In genomic region chr11:69066163-69066861, GRCm38 (mm10) we compare ENCODE assay signal across 8 mouse cellular contexts. TPM values are rescaled to one million over a fixed set of nuclear protein-coding genes. Genes with fewer than 3 reads are reported as not detected.
DNase-seq lines count a peak whose midpoint lies in the region; ATAC-seq lines count a peak whose summit lies in the region.

No protein-coding gene starts in this region.

- H3K27ac ChIP-seq in forebrain, embryonic 15.5 days (replicated peaks): peak overlapping the region; percentile 56
- no peak overlapping the region for H3K27ac ChIP-seq in intestine, embryonic 15.5 days
- H3K27ac ChIP-seq in lung, embryonic 15.5 days: no peak overlapping the region

- H3K9me3 ChIP-seq in forebrain, embryonic 15.5 days: no peaks in the 10 kb centered on the region
- no peaks in the 10 kb centered on the region for H3K9me3 ChIP-seq in intestine, embryonic 15.5 days
- no peaks in the 10 kb centered on the region for H3K9me3 ChIP-seq in lung, embryonic 15.5 days

- WGBS in forebrain, embryonic 15.5 days: under 1% methylated on average over 29 of the region's 29 CpGs
- WGBS in intestine, embryonic 15.5 days: 3% methylated on average over 29 of the region's 29 CpGs
- WGBS in lung, embryonic 15.5 days: 2% methylated on average over 29 of the region's 29 CpGs

- peak overlapping the region; percentile 89 for H3K4me2 ChIP-seq in forebrain, embryonic 15.5 days (replicated peaks)
- peak overlapping the region; percentile 90 for H3K4me2 ChIP-seq in intestine, embryonic 15.5 days (replicated peaks)
- H3K4me2 ChIP-seq in lung, embryonic 15.5 days: peak overlapping the region; percentile 88

- H3K4me3 ChIP-seq in forebrain, embryonic 15.5 days: peak overlapping the region; percentile 45
- H3K4me3 ChIP-seq in intestine, embryonic 15.5 days (replicated peaks): peak overlapping the region; percentile 40
- H3K4me3 ChIP-seq in lung, embryonic 15.5 days: peak overlapping the region; percentile 40

- H3K27me3 ChIP-seq in forebrain, embryonic 15.5 days: no peaks in the 10 kb centered on the region
- no peaks in the 10 kb centered on the region for H3K27me3 ChIP-seq in intestine, embryonic 15.5 days (replicated peaks)
- no peaks in the 10 kb centered on the region for H3K27me3 ChIP-seq in lung, embryonic 15.5 days

- DNase-seq in spleen, postnatal 10 days (ENCODE audit: low spot score in 2 of 2): peak; percentile 55 to 60
- no peak for DNase-seq in spleen, postnatal 14 days (ENCODE audit: low spot score in 2 of 2)
- DNase-seq in cerebellum, adult 18-20 months: peak; percentile 65 to 71
- peak; percentile 60 to 61 for DNase-seq in right cerebral cortex, adult 2 months (ENCODE audit: low spot score in 2 of 2)
- DNase-seq in ovary, postnatal 10 days (ENCODE audit: low spot score): no peak

- ATAC-seq in forebrain, embryonic 15.5 days (replicated peaks): no peak
- no peak for ATAC-seq in intestine, embryonic 15.5 days
- no peak for ATAC-seq in lung, embryonic 15.5 days (ENCODE audit: borderline replicate concordance, extremely low read depth, low FRiP score, low TSS enrichment)

- peak overlapping the region; percentile 55 for H3K9ac ChIP-seq in forebrain, embryonic 15.5 days (replicated peaks)
- peak overlapping the region; percentile 40 for H3K9ac ChIP-seq in intestine, embryonic 15.5 days
- peak overlapping the region; percentile 45 for H3K9ac ChIP-seq in lung, embryonic 15.5 days

- no peaks in the 10 kb centered on the region for H3K36me3 ChIP-seq in forebrain, embryonic 15.5 days
- H3K36me3 ChIP-seq in intestine, embryonic 15.5 days: no peaks in the 10 kb centered on the region
- H3K36me3 ChIP-seq in lung, embryonic 15.5 days: no peaks in the 10 kb centered on the region

- H3K4me1 ChIP-seq in forebrain, embryonic 15.5 days: peaks cover 46% of the 10 kb centered on the region
- H3K4me1 ChIP-seq in intestine, embryonic 15.5 days (replicated peaks): peaks cover 27% of the 10 kb centered on the region
- peaks cover 44% of the 10 kb centered on the region for H3K4me1 ChIP-seq in lung, embryonic 15.5 days

RNA-seq across cellular contexts. Expression of gene Tmem107, which starts 4.3 kb away (rescaled TPM):
- 47.6 and 50.5 TPM in 2 replicates for polyA plus RNA-seq in forebrain, embryonic 15.5 days (2015; fragmentation: Nextera tagmentation; extraction: Ambion mirVana)
- 43.7 and 47.6 TPM in 2 replicates for polyA plus RNA-seq in intestine, embryonic 15.5 days (2015; fragmentation: Nextera tagmentation; extraction: Ambion mirVana)
- polyA plus RNA-seq in lung, embryonic 15.5 days (2015; fragmentation: Nextera tagmentation; extraction: Ambion mirVana): 69.3 and 71.1 TPM in 2 replicates

RNA-seq across cellular contexts. Expression of gene Borcs6, which starts 6.8 kb away (rescaled TPM):
- polyA plus RNA-seq in forebrain, embryonic 15.5 days (2015; fragmentation: Nextera tagmentation; extraction: Ambion mirVana): 12.8 and 15.4 TPM in 2 replicates
- 8.6 and 8.9 TPM in 2 replicates for polyA plus RNA-seq in intestine, embryonic 15.5 days (2015; fragmentation: Nextera tagmentation; extraction: Ambion mirVana)
- polyA plus RNA-seq in lung, embryonic 15.5 days (2015; fragmentation: Nextera tagmentation; extraction: Ambion mirVana): 9.1 and 10.3 TPM in 2 replicates

RNA-seq across cellular contexts. Expression of gene Aurkb, which starts 20.9 kb away (rescaled TPM):
- polyA plus RNA-seq in forebrain, embryonic 15.5 days (2015; fragmentation: Nextera tagmentation; extraction: Ambion mirVana): 68.3 and 81.8 TPM in 2 replicates
- 133 and 135 TPM in 2 replicates for polyA plus RNA-seq in intestine, embryonic 15.5 days (2015; fragmentation: Nextera tagmentation; extraction: Ambion mirVana)
- polyA plus RNA-seq in lung, embryonic 15.5 days (2015; fragmentation: Nextera tagmentation; extraction: Ambion mirVana): 207 and 211 TPM in 2 replicates

RNA-seq across cellular contexts. Expression of gene Vamp2, which starts 22.0 kb away (rescaled TPM):
- 179 and 188 TPM in 2 replicates for polyA plus RNA-seq in forebrain, embryonic 15.5 days (2015; fragmentation: Nextera tagmentation; extraction: Ambion mirVana)
- polyA plus RNA-seq in intestine, embryonic 15.5 days (2015; fragmentation: Nextera tagmentation; extraction: Ambion mirVana): 61.8 and 64.2 TPM in 2 replicates
- 61.6 and 66.6 TPM in 2 replicates for polyA plus RNA-seq in lung, embryonic 15.5 days (2015; fragmentation: Nextera tagmentation; extraction: Ambion mirVana)

RNA-seq across cellular contexts. Expression of gene Per1, which starts 28.7 kb away (rescaled TPM):
- polyA plus RNA-seq in forebrain, embryonic 15.5 days (2015; fragmentation: Nextera tagmentation; extraction: Ambion mirVana): 7.6 and 8.2 TPM in 2 replicates
- 11.9 and 15.6 TPM in 2 replicates for polyA plus RNA-seq in intestine, embryonic 15.5 days (2015; fragmentation: Nextera tagmentation; extraction: Ambion mirVana)
- polyA plus RNA-seq in lung, embryonic 15.5 days (2015; fragmentation: Nextera tagmentation; extraction: Ambion mirVana): 21.7 and 24.0 TPM in 2 replicates

Comparison
In these comparisons a context has a peak if more than half of its experiments do, and no peak if none do; other contexts are left out.
1. DNase-seq: peak in spleen, postnatal 10 days (2 of 2), cerebellum, adult 18-20 months (2 of 2) and right cerebral cortex, adult 2 months (2 of 2); none in spleen, postnatal 14 days (0 of 2) and ovary, postnatal 10 days (single experiment).
2. Peak in every context shown above with its lines, with median percentiles within 50 percentile points of each other: H3K4me2 ChIP-seq, H3K4me3 ChIP-seq and H3K9ac ChIP-seq.